Mouse (Mus musculus) stomach, postnatal 0 days (tissue): ENCODE measurements around the gene 6430531B16Rik.

Experiments
- CTCF ChIP-seq: IDR thresholded peaks from 2 replicates; pipeline ENCODE4 v1.5.1; 2016; ENCODE audit warnings: antibody characterized with exemption, low read depth, mild to moderate bottlenecking, moderate library complexity
- EP300 ChIP-seq: optimal IDR thresholded peaks from 2 replicates; pipeline ENCODE3; 2016; ENCODE audit warnings: antibody characterized with exemption

- no peak for TF ChIP-seq CTCF
- TF ChIP-seq EP300: no peak
Observed at GRCm38 (mm10) chr7:140011336-140011735, 32.8 kb upstream of the 6430531B16Rik start.
